In genomic region chr16:93061475-93062179, GRCm38 (mm10) we compare ENCODE assay signal across 25 mouse cellular contexts.
"Had no signal": no experiment of that assay in that cellular context is flagged by ENCODE, and none has a peak within 500 bp of the region (broad histone marks: within the 10 kb centered on the region; RNA-seq: fewer than 3 reads in every experiment).

No protein-coding gene starts in this region.

- H3K4me2 ChIP-seq: heart, embryonic 12.5 days; hindbrain, embryonic 12.5 days; hindbrain, embryonic 15.5 days; kidney, embryonic 15.5 days; limb, embryonic 13.5 days; limb, embryonic 15.5 days had no signal

- H3K9me3 ChIP-seq: heart, embryonic 10.5 days; heart, embryonic 12.5 days; hindbrain, embryonic 10.5 days; hindbrain, embryonic 12.5 days; hindbrain, embryonic 15.5 days; kidney, embryonic 15.5 days; limb, embryonic 13.5 days; limb, embryonic 15.5 days had no signal

- H3K9ac ChIP-seq: heart, embryonic 12.5 days; hindbrain, embryonic 12.5 days; hindbrain, embryonic 15.5 days; kidney, embryonic 15.5 days; limb, embryonic 13.5 days; limb, embryonic 15.5 days had no signal

- H3K4me3 ChIP-seq: gastrocnemius, adult 2 months; heart, embryonic 10.5 days; heart, embryonic 12.5 days; hindbrain, embryonic 10.5 days; hindbrain, embryonic 12.5 days; hindbrain, embryonic 15.5 days; kidney, embryonic 15.5 days; limb, embryonic 13.5 days; limb, embryonic 15.5 days had no signal

- DNase-seq: gastrocnemius, adult 2 months; gastrocnemius, postnatal 10 days; gastrocnemius, postnatal 25 days; heart, adult 18-20 months; heart, postnatal 10 days; heart, postnatal 4 days; kidney, adult 11 months; kidney, adult 2 months; kidney, adult 9 months; kidney, postnatal 14 days; kidney, postnatal 36 days; layer of hippocampus, adult 9-11 months; layer of hippocampus, postnatal 36 days; left cerebral cortex, postnatal 4 days had no signal

- H3K27ac ChIP-seq: gastrocnemius, adult 2 months; heart, embryonic 10.5 days; hindbrain, embryonic 10.5 days; hindbrain, embryonic 12.5 days; hindbrain, embryonic 15.5 days; hindbrain, postnatal 0 days; kidney, embryonic 15.5 days; kidney, postnatal 0 days; limb, embryonic 13.5 days; limb, embryonic 15.5 days had no signal

- ATAC-seq: hindbrain, postnatal 0 days; intestine, embryonic 16.5 days had no signal

- H3K4me1 ChIP-seq: heart, embryonic 12.5 days; hindbrain, embryonic 10.5 days; hindbrain, embryonic 12.5 days; hindbrain, embryonic 15.5 days; kidney, embryonic 15.5 days; limb, embryonic 13.5 days; limb, embryonic 15.5 days had no signal

- H3K27me3 ChIP-seq: hindbrain, embryonic 12.5 days; hindbrain, embryonic 15.5 days; kidney, embryonic 15.5 days; limb, embryonic 13.5 days; limb, embryonic 15.5 days had no signal

- H3K36me3 ChIP-seq: heart, embryonic 10.5 days; heart, embryonic 12.5 days; hindbrain, embryonic 10.5 days; hindbrain, embryonic 12.5 days; hindbrain, embryonic 15.5 days; kidney, embryonic 15.5 days; limb, embryonic 13.5 days; limb, embryonic 15.5 days had no signal
